Mouse (Mus musculus) naive thymus-derived CD4-positive, alpha-beta T cell, adult 2 months (primary cell): ENCODE data around the gene Actb.

Experiments
- DNase-seq: peaks from one replicate; pipeline ENCODE4 v3.0.0-alpha.2; 2011; ENCODE audit warnings: low read depth

Actb gene

GRCm38 (mm10) chr5:142877337-142878280 lies 28.9 kb downstream of the Actb start:
- DNase-seq, result peak; percentile 90

GRCm38 (mm10) chr5:142876896-142877295 lies 29.7 kb downstream of the Actb start:
- DNase-seq, result no peak

GRCm38 (mm10) chr5:142875513-142875905 lies 31.0 kb downstream of the Actb start:
- DNase-seq, result no peak

GRCm38 (mm10) chr5:142874791-142875512 lies 31.6 kb downstream of the Actb start:
- no peak for DNase-seq

GRCm38 (mm10) chr5:142873718-142874117 lies 32.8 kb downstream of the Actb start:
- no peak for DNase-seq

GRCm38 (mm10) chr5:142871765-142872164 lies 34.8 kb downstream of the Actb start:
- no peak for DNase-seq

- no peak for DNase-seq
Measured at GRCm38 (mm10) chr5:142869463-142869862, 37.1 kb downstream of the Actb start.

GRCm38 (mm10) chr5:142857763-142858229 lies 48.8 kb downstream of the Actb start:
- DNase-seq, result no peak

- DNase-seq, result no peak
Measured at GRCm38 (mm10) chr5:142856408-142856807, 50.1 kb downstream of the Actb start.

- peak; percentile 22 for DNase-seq
Measured at GRCm38 (mm10) chr5:142854877-142855276, 51.7 kb downstream of the Actb start.

GRCm38 (mm10) chr5:142853585-142853984 lies 53.0 kb downstream of the Actb start:
- no peak for DNase-seq
